Mouse (Mus musculus): Measurements from ENCODE around the gene Mpp6.

DNA sequence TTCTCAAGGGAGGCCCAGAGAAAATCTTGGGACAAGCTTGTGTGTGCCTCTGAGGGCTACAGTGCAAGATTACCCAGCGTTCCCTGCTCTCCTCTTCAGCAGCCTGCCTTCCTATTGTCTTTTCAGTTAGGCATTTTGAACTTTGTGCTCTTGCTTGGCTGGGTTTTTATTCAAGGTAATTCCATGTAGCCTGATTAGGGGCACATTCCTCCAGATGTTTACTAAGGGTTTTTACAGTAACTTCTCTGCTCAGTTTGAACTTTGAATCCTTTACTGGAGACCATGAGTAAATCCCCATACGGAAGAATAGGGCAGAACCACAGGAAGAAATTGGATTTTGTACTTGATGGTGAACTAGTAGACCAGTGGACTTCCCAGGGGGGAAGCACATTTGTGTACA, 16.3 kb downstream of the Mpp6 start:
- no peak for TF ChIP-seq CTCF (IDR thresholded peaks at IDR 0.05)
- no peak for TF ChIP-seq EP300 (IDR thresholded peaks at IDR 0.05; ENCODE audit: insufficient read depth, low read depth, low read length)
- no peak for TF ChIP-seq POLR2A (IDR thresholded peaks at IDR 0.05; ENCODE audit: insufficient read depth, low read depth, low read length)
